Mouse (Mus musculus): ENCODE measurements around the gene Adgrb2.
A peak's percentile ranks its signal among the peaks of the same experiment; 100 is the strongest.

Gene Adgrb2

GRCm38 (mm10) chr4:130036573-130037401, 52.1 kb downstream of the Adgrb2 start:
- DNase-seq = no peak

- no peak for DNase-seq
Measured at GRCm38 (mm10) chr4:130039351-130039750, 54.7 kb downstream of the Adgrb2 start.

- DNase-seq = no peak
Measured at GRCm38 (mm10) chr4:130041076-130041475, 56.4 kb downstream of the Adgrb2 start.

GRCm38 (mm10) chr4:130044211-130044610, 59.5 kb downstream of the Adgrb2 start:
- DNase-seq = peak; percentile 35

GRCm38 (mm10) chr4:130045609-130046008, 60.9 kb downstream of the Adgrb2 start:
- DNase-seq = peak; percentile 86

- no peak for DNase-seq
Measured at GRCm38 (mm10) chr4:130047331-130048202, 62.9 kb downstream of the Adgrb2 start, which contains the start of gene Col16a1. TSS of gene Col16a1 (plus strand) at chr4:130047840.

- DNase-seq = no peak
Measured at GRCm38 (mm10) chr4:130048203-130048479, 63.5 kb downstream of the Adgrb2 start.

GRCm38 (mm10) chr4:130050056-130050824, 65.6 kb downstream of the Adgrb2 start:
- DNase-seq = no peak

- no peak for DNase-seq
Measured at GRCm38 (mm10) chr4:130052283-130052682, 67.6 kb downstream of the Adgrb2 start.

- DNase-seq = no peak
Measured at GRCm38 (mm10) chr4:130053111-130053510, 68.4 kb downstream of the Adgrb2 start.

- no peak for DNase-seq
Measured at GRCm38 (mm10) chr4:130054727-130055126, 70.1 kb downstream of the Adgrb2 start.

GRCm38 (mm10) chr4:130055160-130056010, 70.7 kb downstream of the Adgrb2 start:
- no peak for DNase-seq

GRCm38 (mm10) chr4:130056011-130056322, 71.3 kb downstream of the Adgrb2 start:
- no peak for DNase-seq

GRCm38 (mm10) chr4:130056471-130056870, 71.8 kb downstream of the Adgrb2 start:
- no peak for DNase-seq

- no peak for DNase-seq
Measured at GRCm38 (mm10) chr4:130060937-130061336, 76.3 kb downstream of the Adgrb2 start.

- DNase-seq = no peak
Measured at GRCm38 (mm10) chr4:130063191-130063590, 78.5 kb downstream of the Adgrb2 start.

GRCm38 (mm10) chr4:130066816-130067215, 82.1 kb downstream of the Adgrb2 start:
- peak; percentile 50 for DNase-seq

GRCm38 (mm10) chr4:130070523-130070922, 85.9 kb downstream of the Adgrb2 start:
- DNase-seq = no peak

- DNase-seq = no peak
Measured at GRCm38 (mm10) chr4:130071758-130072157, 87.1 kb downstream of the Adgrb2 start.
